Mouse (Mus musculus): ENCODE measurements at regions not wholly inside any gene's neighbourhood (a gene's known extent, or its start where the extent isn't known, plus 50 kb on each side); places are given as distances from the start of the nearest gene placed in this dataset.

DNA sequence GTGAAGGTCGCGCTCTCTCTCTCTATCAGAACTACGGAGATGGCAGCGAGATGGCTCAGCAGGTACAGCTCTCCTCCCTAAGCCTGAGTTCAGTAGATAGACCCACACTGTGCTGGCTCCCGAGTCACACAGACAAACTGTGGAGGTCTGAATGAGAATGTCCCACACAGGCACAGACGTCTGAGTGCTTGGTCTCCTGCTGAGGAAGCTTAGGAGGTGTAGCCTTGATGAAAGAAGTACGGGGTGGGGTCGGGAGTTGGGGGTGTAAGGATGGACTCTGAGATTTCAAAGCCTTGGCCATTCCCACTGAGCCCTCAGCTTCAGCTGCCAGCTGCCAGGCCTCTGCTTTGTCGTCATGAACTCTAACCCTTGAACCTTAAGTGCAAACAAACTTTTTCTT, 134.2 kb upstream of the Foxn2 start:
- 64% methylated on average over 9 of the region's 9 CpGs for WGBS
- no peaks in the 10 kb centered on the region for H3K9me3 ChIP-seq (ENCODE audit: control insufficient read depth, low read length)
- no peaks in the 10 kb centered on the region for H3K4me1 ChIP-seq (ENCODE audit: control insufficient read depth, insufficient read depth, low read depth, low read length)
- H3K4me2 ChIP-seq (ENCODE audit: low read length), result no peak overlapping the region
- no peaks in the 10 kb centered on the region for H3K27me3 ChIP-seq (replicated peaks; ENCODE audit: control insufficient read depth, insufficient read depth, low read length)
- H3K9ac ChIP-seq (ENCODE audit: low read depth, low read length), result no peak overlapping the region
- H3K36me3 ChIP-seq (ENCODE audit: control insufficient read depth, insufficient read depth, low read length), result no peaks in the 10 kb centered on the region
- ATAC-seq, result no peak
- no peak overlapping the region for H3K27ac ChIP-seq (ENCODE audit: low read depth, low read length)
- H3K4me3 ChIP-seq (ENCODE audit: low read length), result no peak overlapping the region

DNA sequence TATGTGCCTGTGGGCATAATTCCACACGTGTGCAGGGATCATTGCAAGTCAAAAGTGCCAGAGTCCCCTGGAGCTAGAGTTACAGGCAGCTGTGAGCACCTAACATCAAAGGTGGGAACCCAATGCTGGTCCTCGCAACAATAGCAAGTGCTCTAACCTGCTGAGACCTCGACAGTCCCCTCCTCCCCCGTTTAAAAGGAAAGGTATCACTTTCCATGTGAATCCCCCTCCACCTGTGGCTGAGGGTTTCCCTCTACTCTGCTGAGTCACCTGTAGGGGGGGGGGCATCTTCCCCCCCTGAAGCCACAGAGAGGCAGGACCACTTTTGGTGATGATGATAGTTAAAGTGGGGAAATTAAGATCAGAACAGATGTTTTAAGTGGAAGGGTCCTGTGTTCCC, 133.4 kb upstream of the Foxn2 start:
- Histone ChIP-seq H3K9ac (ENCODE audit: low read depth, low read length) (no peak overlapping the region), H3K36me3 (ENCODE audit: control insufficient read depth, insufficient read depth, low read length) (no peaks in the 10 kb centered on the region), H3K9me3 (ENCODE audit: control insufficient read depth, low read length) (no peaks in the 10 kb centered on the region), H3K4me2 (ENCODE audit: low read length) (no peak overlapping the region), H3K27me3 (replicated peaks; ENCODE audit: control insufficient read depth, insufficient read depth, low read length) (no peaks in the 10 kb centered on the region), H3K27ac (ENCODE audit: low read depth, low read length) (no peak overlapping the region), H3K4me1 (ENCODE audit: control insufficient read depth, insufficient read depth, low read depth, low read length) (no peaks in the 10 kb centered on the region), H3K4me3 (ENCODE audit: low read length) (no peak overlapping the region)
- no peak for ATAC-seq
- 50% methylated on average over 4 of the region's 4 CpGs for WGBS

DNA sequence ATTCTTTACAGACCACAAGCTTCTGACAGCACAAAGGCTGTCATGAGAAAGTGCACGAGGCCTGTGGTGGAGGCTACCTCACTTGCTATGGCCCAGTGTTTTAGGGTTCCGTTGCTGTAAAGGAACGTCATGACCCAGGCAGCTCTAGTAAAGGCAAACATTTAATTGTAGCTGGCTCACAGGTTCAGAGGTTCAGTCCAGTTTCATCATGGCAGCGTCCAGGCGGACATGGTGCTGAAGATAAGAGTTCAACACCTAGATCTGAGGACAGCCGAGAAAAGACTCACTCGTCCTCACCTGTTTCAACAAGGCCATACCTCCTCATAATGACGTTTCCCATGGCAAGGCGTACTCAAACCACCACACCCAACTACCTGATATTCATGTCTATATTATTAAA, 132.7 kb upstream of the Foxn2 start:
- H3K27ac ChIP-seq (ENCODE audit: low read depth, low read length), result no peak overlapping the region
- H3K36me3 ChIP-seq (ENCODE audit: control insufficient read depth, insufficient read depth, low read length), result no peaks in the 10 kb centered on the region
- no peaks in the 10 kb centered on the region for H3K4me1 ChIP-seq (ENCODE audit: control insufficient read depth, insufficient read depth, low read depth, low read length)
- no peak for ATAC-seq
- no peaks in the 10 kb centered on the region for H3K9me3 ChIP-seq (ENCODE audit: control insufficient read depth, low read length)
- no peak overlapping the region for H3K4me2 ChIP-seq (ENCODE audit: low read length)
- no peak overlapping the region for H3K4me3 ChIP-seq (ENCODE audit: low read length)
- H3K27me3 ChIP-seq (replicated peaks; ENCODE audit: control insufficient read depth, insufficient read depth, low read length), result no peaks in the 10 kb centered on the region
- 93% methylated on average over 9 of the region's 9 CpGs for WGBS
- H3K9ac ChIP-seq (ENCODE audit: low read depth, low read length), result no peak overlapping the region

DNA sequence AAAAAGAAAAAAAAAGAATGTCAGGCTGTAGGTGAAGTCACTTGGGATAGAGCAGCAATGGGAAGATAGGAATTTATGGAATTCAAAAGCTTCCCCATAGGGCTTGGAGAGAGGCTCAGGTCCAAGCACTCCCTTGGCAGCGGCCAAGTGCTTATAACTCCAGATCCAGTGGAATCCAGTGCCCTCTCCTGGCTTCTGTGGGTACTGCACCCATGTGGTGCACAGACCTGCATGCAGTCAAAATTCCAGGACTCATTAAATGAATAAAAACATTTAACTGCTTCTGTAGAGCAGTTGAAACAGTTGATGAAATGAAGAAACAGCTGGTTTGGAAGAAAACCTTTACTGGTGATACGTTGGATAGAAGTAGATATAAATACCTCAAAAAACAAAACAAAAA, 127.6 kb upstream of the Foxn2 start:
- no peak overlapping the region for H3K27ac ChIP-seq (ENCODE audit: low read depth, low read length)
- H3K27me3 ChIP-seq (replicated peaks; ENCODE audit: control insufficient read depth, insufficient read depth, low read length), result no peaks in the 10 kb centered on the region
- no peaks in the 10 kb centered on the region for H3K36me3 ChIP-seq (ENCODE audit: control insufficient read depth, insufficient read depth, low read length)
- no peaks in the 10 kb centered on the region for H3K9me3 ChIP-seq (ENCODE audit: control insufficient read depth, low read length)
- H3K4me2 ChIP-seq (ENCODE audit: low read length), result no peak overlapping the region
- no peak overlapping the region for H3K4me3 ChIP-seq (ENCODE audit: low read length)
- WGBS, result 82% methylated on average over 2 of the region's 2 CpGs
- no peak overlapping the region for H3K9ac ChIP-seq (ENCODE audit: low read depth, low read length)
- ATAC-seq, result no peak
- H3K4me1 ChIP-seq (ENCODE audit: control insufficient read depth, insufficient read depth, low read depth, low read length), result no peaks in the 10 kb centered on the region

DNA sequence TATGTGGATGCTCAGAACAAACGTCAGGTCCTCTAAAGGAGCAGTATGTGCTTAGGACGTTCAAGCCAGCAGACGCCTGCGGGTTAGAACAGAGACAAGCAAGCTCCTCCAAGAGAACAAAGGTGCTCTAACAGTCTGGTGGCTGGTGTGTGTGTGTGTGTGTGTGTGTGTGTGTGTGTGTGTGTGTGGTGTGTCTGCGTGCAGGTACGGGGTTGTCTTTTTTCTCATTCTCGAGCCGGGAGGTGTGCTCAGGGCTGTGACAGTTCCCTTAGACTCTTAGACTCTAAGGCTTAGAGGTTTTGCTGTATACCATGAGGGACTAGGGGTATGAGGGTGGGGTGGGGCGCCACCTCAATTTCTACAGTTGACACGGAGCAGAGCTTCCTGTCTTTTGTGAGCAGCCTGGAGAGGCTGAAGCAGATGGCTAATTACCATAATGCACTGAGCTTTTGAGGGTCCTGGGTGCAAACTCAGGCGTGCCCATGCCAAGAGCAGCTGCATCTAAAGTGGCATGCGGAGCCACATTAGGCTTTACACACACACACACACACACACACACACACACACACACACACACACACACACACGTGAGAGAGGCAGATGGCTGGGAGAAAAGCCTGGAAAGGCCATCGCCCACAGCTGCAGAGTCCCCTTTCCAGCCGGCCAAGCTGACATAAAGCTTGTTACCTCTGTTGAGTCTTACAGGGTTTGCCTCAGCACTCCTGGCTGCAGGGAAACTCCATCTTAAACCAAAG, 124.1 kb upstream of the Foxn2 start:
- H3K4me1 ChIP-seq (ENCODE audit: control insufficient read depth, insufficient read depth, low read depth, low read length), result no peaks in the 10 kb centered on the region
- no peak overlapping the region for H3K4me3 ChIP-seq (ENCODE audit: low read length)
- WGBS, result 47% methylated on average over 15 of the region's 15 CpGs
- ATAC-seq, result peak; percentile 96
- no peaks in the 10 kb centered on the region for H3K9me3 ChIP-seq (ENCODE audit: control insufficient read depth, low read length)
- no peaks in the 10 kb centered on the region for H3K27me3 ChIP-seq (replicated peaks; ENCODE audit: control insufficient read depth, insufficient read depth, low read length)
- H3K36me3 ChIP-seq (ENCODE audit: control insufficient read depth, insufficient read depth, low read length), result no peaks in the 10 kb centered on the region
- no peak overlapping the region for H3K27ac ChIP-seq (ENCODE audit: low read depth, low read length)
- H3K9ac ChIP-seq (ENCODE audit: low read depth, low read length), result no peak overlapping the region
- no peak overlapping the region for H3K4me2 ChIP-seq (ENCODE audit: low read length)

DNA sequence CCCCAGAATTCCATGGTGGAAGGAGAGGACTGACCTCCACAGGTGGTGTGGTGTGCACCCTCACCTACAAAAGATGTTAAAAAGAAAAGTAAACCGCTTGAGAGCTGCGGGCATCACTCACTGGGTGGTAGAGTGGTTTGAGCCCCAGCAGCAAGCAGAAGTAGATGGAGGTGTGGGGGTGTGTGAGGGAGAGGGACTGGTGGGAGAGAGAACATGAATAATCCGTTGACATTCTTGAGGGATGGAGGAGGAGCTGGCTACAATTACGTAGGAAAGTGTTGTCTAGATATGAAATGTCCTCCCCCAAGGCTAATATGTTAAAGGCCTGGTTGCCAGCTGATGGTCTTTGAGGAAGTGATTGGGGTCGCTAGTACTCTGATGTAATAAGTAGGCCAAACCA, 123.2 kb upstream of the Foxn2 start:
- H3K27me3 ChIP-seq (replicated peaks; ENCODE audit: control insufficient read depth, insufficient read depth, low read length), result no peaks in the 10 kb centered on the region
- H3K9me3 ChIP-seq (ENCODE audit: control insufficient read depth, low read length), result no peaks in the 10 kb centered on the region
- no peak overlapping the region for H3K4me2 ChIP-seq (ENCODE audit: low read length)
- H3K4me3 ChIP-seq (ENCODE audit: low read length), result no peak overlapping the region
- 69% methylated on average over 5 of the region's 5 CpGs for WGBS
- H3K9ac ChIP-seq (ENCODE audit: low read depth, low read length), result no peak overlapping the region
- ATAC-seq, result no peak
- no peaks in the 10 kb centered on the region for H3K4me1 ChIP-seq (ENCODE audit: control insufficient read depth, insufficient read depth, low read depth, low read length)
- H3K27ac ChIP-seq (ENCODE audit: low read depth, low read length), result 0 out of 2 replicates have a peak overlapping the region, but pooled peaks have one; percentile 12
- no peaks in the 10 kb centered on the region for H3K36me3 ChIP-seq (ENCODE audit: control insufficient read depth, insufficient read depth, low read length)

DNA sequence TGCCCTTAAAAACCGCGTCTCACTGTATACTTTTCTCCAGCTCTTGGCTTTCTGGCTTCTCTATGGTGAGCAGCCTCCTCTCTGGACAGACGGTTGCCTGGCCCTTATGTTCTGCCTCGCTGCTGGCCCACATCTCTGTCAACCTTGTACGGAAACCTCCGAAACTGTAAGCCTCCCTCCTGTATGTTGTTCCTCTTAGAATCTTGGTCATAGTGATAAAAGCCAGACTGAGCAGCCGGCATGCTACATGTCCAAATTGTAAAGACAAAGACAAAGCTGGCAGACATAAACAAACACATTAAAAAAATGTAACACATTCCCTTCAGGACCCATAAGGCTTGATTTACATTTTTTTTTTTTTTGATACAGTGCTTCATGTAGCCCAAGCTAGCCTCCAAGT, 122.7 kb upstream of the Foxn2 start:
- no peak for ATAC-seq
- no peak overlapping the region for H3K4me3 ChIP-seq (ENCODE audit: low read length)
- no peaks in the 10 kb centered on the region for H3K9me3 ChIP-seq (ENCODE audit: control insufficient read depth, low read length)
- H3K4me1 ChIP-seq (ENCODE audit: control insufficient read depth, insufficient read depth, low read depth, low read length), result no peaks in the 10 kb centered on the region
- 0 out of 2 replicates have a peak overlapping the region, but pooled peaks have one; percentile 7 for H3K27ac ChIP-seq (ENCODE audit: low read depth, low read length)
- no peaks in the 10 kb centered on the region for H3K36me3 ChIP-seq (ENCODE audit: control insufficient read depth, insufficient read depth, low read length)
- no peak overlapping the region for H3K9ac ChIP-seq (ENCODE audit: low read depth, low read length)
- H3K4me2 ChIP-seq (ENCODE audit: low read length), result no peak overlapping the region
- WGBS, result 85% methylated on average over 7 of the region's 7 CpGs
- H3K27me3 ChIP-seq (replicated peaks; ENCODE audit: control insufficient read depth, insufficient read depth, low read length), result no peaks in the 10 kb centered on the region

DNA sequence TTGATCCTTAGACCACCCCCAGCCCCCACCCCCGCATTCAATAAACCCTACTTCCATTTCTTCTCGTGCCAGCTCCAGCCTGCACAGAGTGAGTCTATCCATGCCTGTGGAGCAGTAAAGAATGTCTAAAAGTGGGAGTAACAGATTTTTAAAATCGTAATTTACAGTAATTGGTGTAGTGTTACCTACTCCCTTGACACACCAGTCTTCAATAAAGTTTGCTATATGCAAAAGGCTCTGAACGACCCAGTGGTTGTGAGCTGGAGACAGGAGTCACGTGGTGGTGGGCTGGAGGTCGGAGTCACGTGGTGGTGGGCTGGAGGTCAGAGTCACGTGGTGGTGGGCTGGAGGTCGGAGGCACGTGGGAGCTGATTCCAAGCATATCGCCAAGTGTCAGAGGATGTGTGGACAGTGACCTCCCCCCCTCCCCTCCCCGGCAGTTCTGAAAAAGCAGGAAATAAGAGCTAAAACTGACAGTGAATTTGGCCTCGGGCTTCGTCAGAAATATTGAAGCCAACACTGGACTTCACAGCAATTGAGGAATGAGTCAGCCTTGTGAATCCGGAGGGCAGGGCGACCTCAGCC, 122.2 kb upstream of the Foxn2 start:
- H3K27ac ChIP-seq (ENCODE audit: low read depth, low read length), result no peak overlapping the region
- WGBS, result 81% methylated on average over 16 of the region's 16 CpGs
- no peaks in the 10 kb centered on the region for H3K4me1 ChIP-seq (ENCODE audit: control insufficient read depth, insufficient read depth, low read depth, low read length)
- no peaks in the 10 kb centered on the region for H3K27me3 ChIP-seq (replicated peaks; ENCODE audit: control insufficient read depth, insufficient read depth, low read length)
- no peaks in the 10 kb centered on the region for H3K9me3 ChIP-seq (ENCODE audit: control insufficient read depth, low read length)
- no peak overlapping the region for H3K9ac ChIP-seq (ENCODE audit: low read depth, low read length)
- H3K36me3 ChIP-seq (ENCODE audit: control insufficient read depth, insufficient read depth, low read length), result no peaks in the 10 kb centered on the region
- ATAC-seq, result no peak
- H3K4me3 ChIP-seq (ENCODE audit: low read length), result no peak overlapping the region
- H3K4me2 ChIP-seq (ENCODE audit: low read length), result no peak overlapping the region

DNA sequence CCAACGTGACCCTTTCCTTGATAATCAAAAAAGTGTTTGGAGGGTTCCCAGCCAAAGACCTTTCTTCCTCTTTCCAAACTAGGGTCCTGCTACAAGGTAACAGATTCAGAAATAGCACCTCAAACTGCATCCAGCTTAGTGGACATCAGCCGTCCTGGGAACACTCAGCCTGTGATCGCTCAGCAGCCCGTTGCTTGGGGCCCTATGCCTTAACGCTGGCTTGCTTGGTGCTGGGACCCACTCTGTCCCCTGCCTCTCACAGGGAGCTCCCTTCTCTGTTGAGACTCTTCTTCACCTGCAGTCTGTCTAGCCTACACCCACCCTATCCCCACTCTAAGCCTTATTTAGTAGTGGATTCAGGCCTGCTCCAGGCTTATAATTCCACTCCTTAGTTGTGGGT, 121.6 kb upstream of the Foxn2 start:
- no peaks in the 10 kb centered on the region for H3K36me3 ChIP-seq (ENCODE audit: control insufficient read depth, insufficient read depth, low read length)
- no peak overlapping the region for H3K4me2 ChIP-seq (ENCODE audit: low read length)
- no peaks in the 10 kb centered on the region for H3K9me3 ChIP-seq (ENCODE audit: control insufficient read depth, low read length)
- no peaks in the 10 kb centered on the region for H3K4me1 ChIP-seq (ENCODE audit: control insufficient read depth, insufficient read depth, low read depth, low read length)
- no peak overlapping the region for H3K27ac ChIP-seq (ENCODE audit: low read depth, low read length)
- 81% methylated on average over 5 of the region's 5 CpGs for WGBS
- 0 out of 2 replicates have a peak, but pooled peaks cover 3% of the 10 kb centered on the region for H3K27me3 ChIP-seq (replicated peaks; ENCODE audit: control insufficient read depth, insufficient read depth, low read length)
- H3K4me3 ChIP-seq (ENCODE audit: low read length), result no peak overlapping the region
- ATAC-seq, result no peak
- no peak overlapping the region for H3K9ac ChIP-seq (ENCODE audit: low read depth, low read length)
